Mouse (Mus musculus) right cerebral cortex, postnatal 25 days (tissue): ENCODE results near the gene Hyal2.

ENCODE experiments used
- DNase-seq: peaks from one replicate; pipeline ENCODE4 v3.0.0; 2022

Hyal2 gene

DNA sequence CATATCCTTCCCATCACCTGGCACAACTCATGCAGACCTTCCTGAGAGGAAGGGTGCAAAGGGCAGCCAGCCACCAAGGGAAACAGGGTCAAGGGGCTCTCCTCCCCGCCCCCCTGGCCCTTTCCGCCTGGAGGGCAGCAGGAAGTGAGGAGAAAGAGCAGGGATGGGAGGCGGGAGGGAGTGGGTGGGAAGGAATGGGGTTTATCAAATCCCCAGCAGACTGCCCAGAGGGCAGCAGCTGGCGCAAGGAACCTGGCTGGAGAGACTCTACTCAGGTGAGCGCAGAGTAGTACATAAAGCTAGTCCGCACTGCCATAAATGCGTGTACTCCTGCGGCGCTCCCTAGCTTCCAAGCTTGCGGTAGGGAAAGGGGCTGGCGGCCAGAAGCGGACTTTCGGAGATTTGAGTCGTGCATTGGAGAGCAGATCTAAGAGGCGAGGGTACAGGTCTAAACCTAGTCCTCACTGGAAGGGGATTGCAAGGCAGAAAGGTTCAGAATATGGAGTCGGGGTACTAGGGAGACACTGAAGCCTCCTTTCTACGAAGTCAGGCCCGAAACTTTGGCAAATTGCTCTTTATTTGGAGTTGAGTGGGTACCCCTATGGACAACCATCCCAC, at the start of gene Hyal2:
Gene Hyal2, plus strand, starts transcription at position 244 of the 618 bp plus-strand sequence.
- no peak for DNase-seq

DNA sequence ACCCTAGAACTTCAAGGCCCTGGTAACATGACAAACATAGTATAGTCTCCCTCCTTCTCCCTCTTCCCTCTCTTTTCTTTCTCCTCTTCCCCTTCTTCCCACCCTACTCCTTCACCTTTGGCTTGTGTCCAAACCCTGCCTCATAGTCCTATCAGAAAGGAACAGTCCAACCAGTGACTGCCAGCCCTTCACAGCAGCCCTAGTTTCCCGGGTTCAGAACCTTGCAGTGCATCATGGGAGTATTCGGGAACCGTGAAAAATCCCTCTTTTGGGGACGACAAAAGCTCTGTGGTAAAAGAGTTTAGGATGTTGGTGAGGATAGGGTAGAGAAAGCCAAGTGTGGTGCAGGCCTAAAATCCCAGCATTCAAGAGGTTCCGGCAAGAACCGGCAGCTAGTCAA, 47.4 kb upstream of the Hyal2 start:
- no peak for DNase-seq

DNA sequence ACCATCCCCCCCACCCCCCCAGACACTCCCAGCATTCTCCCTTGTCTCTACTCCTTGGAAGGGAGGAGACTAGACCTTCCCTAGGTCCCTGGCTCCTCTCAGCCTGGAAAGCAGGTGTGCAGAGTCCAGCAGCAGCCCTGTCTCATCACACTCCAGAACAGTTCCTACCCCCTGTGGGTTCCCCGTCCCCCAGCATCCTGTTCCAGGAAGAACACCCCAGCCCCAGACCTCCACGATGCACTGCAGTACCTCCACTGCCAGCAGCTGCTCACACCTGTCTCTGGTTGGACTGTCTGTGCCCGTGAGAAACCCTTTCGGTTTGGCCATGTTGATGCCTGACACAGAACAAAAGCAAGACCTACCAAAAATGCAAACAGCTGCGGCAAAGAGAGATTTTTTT, 46.6 kb upstream of the Hyal2 start:
- DNase-seq, result no peak

DNA sequence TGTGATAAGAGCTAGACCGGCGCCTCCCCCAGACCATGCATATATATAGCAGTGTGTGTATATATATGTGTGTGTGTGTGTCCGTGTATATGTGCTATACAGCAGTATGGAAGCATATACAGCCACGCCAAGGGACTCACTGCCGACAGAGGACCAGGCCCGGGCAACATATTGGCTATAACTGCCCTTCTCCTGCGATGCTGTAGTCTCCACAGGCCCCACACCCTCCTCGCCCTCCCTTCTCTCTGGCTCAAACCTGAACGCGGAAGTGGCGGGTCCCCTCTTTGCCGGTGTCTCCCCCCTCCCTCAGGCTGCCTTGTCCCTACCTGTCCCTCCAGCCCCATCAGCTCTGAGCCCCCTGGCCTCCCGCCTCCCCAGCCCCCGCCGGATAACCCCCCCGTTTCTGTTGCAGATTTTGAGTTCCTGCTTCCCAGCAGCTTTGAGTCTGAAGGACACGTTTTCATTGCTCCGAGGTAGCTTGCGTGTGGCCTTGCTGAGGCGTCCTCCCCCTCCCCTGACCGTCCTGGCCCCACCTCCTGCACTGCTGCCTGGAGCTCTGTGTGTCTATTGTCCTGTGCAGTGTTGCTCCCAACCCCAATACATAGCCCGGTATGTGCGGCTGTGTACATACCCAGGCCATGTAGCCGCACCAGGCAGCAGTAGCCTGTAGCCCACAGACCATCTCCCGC, 45.9 kb upstream of the Hyal2 start:
- DNase-seq, result no peak

DNA sequence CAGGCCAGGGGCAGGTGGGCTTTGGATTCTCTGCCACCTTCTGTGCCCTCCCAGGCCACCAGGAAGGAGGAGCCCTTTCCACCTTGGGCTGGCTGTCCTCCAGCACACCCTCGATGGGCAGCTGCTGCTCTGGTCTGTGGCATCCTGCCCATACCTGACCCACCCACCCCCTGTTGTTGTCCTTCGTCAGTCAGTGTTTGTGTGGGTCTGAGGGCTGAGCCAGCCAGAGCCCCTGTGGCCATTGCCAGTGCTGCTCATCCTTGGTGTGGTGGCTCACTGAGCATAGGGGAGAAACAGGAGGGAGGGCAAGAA, 45.4 kb upstream of the Hyal2 start:
- DNase-seq, result no peak

DNA sequence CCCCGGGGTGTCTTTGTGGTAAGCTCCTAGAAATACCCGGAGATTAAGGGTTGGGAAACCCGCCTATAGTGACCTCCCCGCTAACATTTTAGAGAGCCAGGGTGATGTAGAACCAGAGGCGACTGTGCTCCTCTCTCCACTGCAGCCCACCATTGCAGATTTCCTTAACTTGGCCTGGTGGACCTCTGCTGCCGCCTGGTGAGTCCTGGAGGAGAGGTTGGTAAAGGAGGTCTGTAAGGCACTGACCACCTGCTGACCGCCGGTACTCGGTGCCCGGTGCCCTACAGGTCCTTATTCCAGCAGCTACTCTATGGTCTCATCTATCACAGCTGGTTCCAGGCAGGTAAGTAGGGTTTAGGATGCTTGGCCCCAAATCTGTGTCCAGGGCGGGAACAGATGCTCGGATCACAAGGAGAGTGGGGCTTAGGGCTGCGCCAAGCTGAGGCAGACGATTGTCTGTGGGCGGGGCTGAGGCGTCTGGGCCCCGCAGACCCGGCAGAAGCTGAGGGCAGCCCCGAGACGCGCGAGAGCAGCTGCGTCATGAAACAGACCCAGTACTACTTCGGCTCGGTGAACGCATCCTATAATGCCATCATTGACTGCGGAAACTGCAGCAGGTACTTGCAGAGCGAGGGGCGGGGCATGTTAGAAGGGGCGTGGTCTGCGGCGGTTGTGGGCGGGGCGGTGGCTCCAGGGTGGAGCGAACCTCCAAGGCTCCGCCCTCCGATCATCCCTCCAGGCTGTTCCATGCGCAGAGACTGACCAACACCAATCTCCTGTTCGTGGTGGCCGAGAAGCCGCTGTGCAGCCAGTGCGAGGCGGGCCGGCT, 41.3 kb upstream of the Hyal2 start:
- DNase-seq, result peak; percentile 69

DNA sequence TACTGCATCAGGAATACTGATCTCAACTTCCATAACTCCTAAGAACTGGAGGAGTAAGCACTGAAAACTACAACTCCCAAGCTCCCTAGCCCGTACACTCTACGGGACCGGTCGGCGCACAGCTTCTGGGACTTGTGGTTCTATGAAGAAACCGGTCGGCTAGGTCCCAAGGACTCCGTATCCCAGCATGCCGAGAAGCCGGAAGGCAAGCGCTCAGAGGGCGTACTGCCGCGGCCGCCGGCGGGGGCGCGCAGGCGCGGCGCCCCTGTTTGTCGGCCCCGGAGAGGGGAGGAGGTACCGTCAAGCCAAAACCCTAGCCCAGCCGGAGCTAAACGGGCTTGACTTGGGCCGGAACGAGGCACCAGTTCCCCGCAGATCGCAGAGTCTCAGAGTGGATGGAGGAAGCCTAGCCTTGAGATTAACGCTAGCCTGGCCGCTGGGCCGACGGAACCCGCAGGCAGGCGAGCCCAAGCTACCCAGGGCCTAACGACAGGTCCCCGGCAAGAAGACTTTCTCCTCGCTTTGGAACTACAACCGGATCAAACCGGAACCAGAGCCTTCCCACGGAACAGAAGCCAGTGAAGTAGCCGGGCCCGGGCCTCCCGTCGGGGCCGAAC, 33.8 kb upstream of the Hyal2 start, which contains the start of gene Tmem115:
Gene Tmem115, plus strand, starts transcription at position 155 of the 617 bp plus-strand sequence.
- peak; percentile 94 for DNase-seq

DNA sequence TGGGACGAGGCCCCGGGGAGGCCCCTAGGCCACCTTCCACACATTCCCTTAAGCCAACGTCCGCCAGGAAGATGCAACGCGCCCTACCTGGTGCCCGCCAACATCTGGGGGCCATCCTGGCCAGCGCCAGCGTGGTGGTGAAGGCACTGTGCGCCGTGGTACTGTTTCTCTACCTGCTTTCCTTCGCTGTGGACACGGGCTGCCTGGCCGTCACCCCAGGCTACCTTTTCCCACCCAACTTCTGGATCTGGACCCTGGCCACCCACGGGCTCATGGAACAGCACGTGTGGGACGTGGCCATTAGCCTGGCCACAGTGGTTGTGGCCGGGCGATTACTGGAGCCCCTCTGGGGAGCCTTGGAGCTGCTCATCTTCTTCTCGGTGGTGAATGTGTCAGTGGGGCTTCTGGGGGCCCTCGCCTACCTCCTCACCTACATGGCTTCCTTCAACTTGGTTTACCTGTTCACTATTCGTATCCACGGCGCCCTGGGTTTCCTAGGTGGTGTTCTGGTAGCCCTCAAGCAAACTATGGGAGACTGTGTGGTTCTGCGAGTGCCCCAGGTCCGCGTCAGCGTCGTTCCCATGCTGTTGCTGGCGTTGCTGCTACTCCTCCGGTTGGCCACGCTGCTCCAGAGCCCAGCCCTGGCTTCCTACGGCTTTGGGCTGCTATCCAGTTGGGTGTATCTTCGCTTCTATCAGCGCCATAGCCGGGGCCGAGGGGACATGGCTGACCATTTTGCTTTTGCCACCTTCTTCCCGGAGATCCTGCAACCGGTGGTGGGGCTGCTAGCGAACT, 33.1 kb upstream of the Hyal2 start:
- DNase-seq, result no peak

DNA sequence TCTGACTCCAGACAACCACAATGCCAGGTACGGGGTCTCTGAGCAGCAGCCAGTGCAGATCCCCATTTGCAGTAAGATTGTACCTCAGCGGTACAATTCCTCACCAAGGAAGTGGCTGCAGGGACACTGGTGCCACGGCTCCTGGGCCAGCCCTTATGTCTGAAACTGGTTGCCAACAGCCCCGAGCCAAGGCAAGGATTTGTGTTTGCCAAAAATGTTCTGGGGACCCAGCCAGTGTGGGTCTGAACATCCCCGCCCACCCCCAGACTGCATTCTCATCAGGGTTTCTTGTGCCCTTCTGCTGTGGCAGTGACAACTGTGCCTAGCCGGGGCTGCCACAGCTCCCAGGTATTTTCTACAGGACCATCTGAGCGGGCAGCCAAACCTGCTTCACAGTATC, 29.5 kb upstream of the Hyal2 start:
- no peak for DNase-seq

DNA sequence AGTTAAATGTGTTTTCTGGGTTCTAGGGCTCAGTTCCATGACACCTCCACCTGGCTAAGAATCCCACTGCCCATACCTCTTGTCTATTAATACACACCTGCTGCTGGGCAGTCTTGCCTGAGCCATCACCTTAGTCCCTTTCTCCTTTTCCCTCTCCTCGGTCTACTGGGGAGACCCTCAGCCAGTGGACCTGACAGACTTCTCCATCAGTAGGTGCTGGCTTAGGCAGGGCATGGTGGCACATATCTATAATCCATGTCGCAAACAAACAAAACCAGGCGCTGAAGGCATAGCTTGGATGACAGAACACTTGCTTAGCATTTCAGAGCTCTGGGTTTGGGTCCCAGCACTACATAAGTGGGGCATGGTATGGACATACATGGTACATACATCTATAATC, 29.0 kb upstream of the Hyal2 start:
- no peak for DNase-seq

DNA sequence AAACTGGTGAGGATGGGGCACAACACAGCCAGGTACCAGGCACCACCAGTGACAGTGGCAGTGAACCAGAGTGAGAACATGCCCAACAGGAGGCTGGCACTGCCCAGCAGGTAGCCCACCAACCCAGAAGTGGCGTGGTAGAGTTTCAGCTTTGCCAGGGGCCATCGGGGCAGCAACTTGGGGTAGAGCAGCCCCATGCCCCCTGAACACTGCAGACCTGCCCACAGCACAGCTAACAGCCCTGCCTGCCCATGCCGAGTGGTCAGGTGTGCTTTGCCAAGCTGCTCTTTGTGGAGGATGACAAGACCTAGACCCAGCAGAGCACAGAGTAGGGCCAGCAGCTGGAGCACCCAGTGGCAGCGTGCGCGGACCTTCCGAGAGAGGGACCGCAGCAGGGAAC, 27.8 kb upstream of the Hyal2 start:
- DNase-seq, result no peak

DNA sequence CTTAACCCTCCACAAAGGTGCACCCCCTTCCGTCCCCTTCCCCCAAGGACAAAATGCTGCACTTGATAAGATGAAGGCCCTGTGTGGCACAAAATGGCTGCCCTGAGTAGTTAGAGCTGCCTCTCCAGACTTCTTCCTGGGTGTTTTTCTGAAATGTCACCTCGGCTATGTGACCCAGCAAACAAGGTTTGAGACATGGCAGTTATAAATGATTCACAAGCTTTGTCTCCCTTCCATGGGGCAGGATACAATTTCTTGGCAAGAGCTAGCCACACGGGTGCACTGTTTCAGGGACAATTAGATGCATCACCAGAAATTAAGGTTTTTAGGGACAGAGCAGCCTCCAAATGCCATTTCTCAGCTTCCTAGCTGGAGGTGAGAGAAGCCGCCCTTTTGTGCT, 27.3 kb upstream of the Hyal2 start:
- DNase-seq, result no peak

DNA sequence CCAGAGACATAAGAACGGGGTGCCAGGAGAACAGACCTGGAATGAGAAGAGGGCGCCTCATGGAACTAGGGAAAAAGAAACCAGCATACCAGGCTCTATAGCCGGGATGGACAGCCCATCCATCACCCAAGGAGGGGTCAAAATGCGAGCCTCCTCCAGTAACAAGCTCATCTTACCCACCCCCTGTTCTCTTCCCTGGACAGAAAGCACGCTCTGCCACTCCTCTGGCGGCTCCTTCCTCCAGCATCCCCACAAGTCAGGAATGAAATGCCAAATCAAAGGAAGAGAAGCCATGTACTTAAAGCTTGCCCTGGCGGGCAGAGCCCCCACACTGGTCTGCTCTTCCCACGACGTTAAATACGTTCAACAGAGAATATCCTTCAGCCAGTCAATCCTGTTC, 26.7 kb upstream of the Hyal2 start:
- no peak for DNase-seq

DNA sequence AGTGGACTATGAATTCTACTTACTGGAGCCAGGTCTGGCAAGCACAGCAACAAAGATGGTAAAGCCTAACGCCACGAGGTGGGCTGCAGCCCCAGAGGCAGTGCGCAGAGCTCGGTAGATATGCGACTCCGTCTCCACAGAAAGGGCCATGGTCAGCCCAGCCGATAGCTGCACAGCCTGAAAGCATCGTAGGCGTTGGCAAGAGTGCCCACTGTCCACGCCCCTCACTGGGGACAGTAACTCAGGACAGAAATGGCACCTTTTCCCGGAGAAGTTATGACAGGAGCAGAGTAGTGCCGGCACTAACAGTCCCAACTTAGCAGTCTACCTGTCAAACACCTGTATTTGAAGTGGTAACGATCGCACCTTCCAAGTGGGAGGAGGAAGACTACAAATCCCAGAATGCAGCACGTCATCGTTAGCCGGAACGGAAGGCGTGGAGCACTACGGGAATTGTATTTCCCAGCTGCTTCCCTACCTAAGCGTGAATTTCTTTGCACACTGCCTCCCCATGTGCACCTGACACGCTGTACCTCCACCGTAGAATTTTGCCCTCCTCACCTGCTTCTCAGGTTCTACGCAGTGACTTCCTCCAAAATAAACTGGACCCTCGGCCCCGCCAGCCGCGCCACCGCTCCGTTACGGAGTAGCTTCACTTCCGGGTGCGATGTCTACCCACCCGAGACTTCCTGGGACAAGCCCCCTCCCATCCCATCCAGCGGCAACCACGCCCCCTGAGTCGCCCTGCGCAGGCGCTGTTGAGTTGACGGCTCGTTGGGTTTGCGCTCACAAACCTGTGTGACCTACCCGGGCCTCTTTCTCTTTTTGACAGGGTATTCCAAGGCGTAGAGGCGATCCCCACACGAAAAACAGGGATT, 26.0 kb upstream of the Hyal2 start, which contains the start of the genes Cyb561d2 and Nprl2:
Gene Cyb561d2, minus strand, starts transcription at position 720 of the 878 bp plus-strand sequence.
Gene Nprl2, plus strand, starts transcription at position 753 of the 878 bp plus-strand sequence.
- DNase-seq, result peak; percentile 96

DNA sequence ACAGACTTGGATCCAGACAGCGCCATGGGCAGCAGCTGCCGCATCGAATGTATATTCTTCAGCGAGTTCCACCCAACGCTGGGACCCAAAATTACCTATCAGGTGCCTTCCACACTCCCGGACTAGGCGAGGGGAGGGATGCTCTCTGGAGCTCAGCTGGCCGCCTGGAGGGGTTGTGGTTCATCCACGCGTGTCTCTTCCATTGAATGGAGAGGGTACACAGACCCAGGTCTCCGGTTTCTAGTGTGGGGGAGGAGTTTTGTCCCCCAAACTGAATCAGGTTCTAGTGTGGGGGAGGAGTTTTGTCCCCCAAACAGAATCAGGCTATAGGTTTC, 25.4 kb upstream of the Hyal2 start:
- no peak for DNase-seq

DNA sequence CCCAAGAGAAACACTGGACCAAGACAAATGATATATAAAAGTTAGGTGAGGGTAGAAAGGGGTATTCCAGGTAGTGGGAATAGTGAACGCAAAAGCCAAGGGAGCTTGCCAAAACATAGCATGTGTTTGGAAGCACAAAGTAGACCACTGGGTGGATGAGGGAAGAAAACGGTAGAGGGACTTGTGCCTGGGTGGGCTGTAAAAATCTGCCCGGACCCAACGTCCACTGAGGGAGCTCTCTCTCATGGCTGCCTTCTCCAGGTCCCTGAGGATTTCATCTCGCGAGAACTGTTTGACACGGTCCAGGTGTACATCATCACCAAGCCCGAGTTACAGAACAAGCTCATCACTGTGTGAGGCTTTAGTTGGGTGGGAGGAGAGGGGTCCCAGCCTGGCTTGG, 25.0 kb upstream of the Hyal2 start:
- no peak for DNase-seq

DNA sequence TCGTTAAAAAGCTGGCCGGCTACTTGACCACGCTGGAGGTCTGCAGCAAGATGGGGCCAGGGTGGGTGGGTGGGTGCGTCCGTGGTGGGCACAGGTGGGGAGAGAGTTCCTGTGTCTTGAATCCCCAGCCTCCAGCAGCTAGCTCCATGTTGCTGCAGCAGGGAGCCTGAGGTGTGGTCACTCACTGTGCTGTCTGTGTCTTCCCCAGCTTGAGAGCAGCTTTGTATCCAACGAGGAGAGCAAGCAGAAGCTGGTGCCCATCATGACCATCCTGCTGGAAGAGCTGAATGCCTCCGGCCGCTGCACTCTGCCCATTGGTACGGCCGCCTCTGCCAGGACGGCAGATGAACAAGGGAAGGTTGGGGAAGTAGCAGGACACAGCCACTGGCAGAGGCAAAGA, 24.4 kb upstream of the Hyal2 start:
- DNase-seq, result no peak

DNA sequence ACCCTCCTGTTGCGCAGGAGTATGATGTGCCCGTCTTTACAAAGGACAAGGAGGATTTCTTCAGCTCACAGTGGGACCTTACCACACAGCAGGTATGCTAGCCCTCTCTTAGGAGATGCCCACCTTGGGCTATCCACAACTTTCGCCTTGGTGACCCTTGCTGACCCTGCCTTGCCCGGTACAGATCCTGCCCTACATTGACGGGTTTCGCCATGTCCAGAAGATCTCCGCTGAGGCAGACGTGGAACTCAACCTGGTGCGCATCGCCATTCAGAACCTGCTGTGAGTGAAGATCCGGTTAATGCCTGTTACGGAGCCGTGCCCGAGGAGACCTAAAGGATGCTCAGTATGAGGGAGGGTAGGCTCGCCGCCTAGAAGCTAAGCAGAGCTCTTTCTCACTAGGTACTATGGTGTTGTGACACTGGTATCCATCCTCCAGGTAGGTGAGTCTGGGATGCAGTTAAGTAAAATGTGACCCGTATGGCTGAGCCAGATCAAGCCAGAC, 23.5 kb upstream of the Hyal2 start:
- DNase-seq, result no peak

DNA sequence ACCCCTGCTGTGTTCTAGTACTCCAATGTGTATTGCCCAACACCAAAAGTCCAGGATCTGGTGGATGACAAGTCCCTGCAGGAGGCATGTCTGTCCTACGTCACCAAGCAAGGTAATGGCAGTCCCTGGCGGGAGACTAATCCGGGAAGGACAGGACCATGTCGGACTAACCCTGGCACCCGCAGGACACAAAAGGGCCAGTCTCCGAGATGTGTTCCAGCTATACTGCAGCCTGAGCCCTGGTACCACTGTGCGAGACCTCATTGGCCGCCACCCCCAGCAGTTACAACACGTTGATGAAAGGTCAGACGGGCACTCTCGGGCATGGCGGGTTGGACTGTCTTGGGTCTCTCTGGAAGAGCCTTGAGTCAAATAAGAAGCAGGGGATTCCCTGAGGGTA, 23.0 kb upstream of the Hyal2 start:
- DNase-seq, result no peak

DNA sequence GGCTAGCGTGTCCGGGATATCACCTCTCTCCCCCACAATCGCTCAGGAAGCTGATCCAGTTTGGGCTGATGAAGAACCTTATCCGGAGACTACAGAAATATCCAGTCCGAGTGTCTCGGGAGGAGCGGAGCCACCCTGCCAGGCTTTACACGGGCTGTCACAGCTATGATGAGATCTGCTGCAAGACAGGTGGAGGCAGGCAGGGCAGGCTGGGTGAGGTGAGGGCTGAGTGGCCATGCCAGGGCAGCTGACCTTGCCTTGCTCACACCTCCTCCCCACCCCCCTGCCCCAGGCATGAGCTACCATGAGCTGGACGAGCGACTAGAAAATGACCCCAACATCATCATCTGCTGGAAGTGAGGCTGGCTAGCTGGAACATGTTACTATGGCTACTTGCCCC, 22.5 kb upstream of the Hyal2 start:
- DNase-seq, result no peak

DNA sequence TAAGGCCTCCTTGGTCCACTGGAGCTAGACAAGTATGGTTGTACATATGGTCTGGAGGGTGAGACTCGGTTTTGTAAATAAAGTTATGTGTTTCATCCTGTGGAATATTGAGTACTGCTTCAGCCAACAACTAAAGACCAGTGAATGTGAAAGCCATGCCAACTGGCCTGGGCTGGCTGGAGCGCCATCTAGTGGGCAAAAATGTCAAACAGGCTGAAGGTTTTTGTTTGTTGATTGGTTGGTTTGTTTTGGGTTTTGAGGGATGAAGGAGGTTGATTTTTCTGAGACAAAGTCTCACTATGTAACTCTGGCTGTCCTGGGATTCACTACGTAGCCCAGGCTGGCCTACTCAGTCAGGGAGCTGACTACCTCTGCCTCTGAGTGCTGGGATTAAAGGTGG, 22.1 kb upstream of the Hyal2 start:
- no peak for DNase-seq

DNA sequence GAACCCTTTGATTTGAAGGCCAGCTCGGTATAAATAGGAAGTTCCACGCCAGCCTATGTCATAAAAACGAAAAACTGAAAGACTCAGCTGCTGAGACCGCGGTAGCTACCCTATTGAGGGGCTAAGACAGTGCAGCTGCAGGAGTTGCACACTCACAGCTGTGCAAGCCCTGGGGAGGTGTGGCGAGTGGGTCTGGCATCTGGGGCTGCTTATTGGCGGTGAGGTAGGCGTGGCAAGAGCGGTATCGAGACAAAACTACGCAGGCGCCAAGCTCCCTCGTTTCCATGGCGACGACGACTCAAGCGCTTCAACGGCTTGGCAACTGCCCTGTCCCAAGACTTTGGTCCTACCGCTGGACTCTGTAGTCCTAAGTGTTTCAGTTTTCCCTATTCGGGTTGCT, 20.7 kb upstream of the Hyal2 start, which contains the start of gene Zmynd10:
Gene Zmynd10, plus strand, starts transcription at position 273 of the 400 bp plus-strand sequence.
- DNase-seq, result peak; percentile 85
